Mouse (Mus musculus): Measurements from ENCODE around the gene Col15a1. TPM values are rescaled to one million over a fixed set of nuclear protein-coding genes. Genes with fewer than 3 reads are reported as not detected.
A peak's percentile ranks its signal among the peaks of the same experiment; 100 is the strongest.

Col15a1 gene
- polyA plus RNA-seq, 1 experiment from 2014 or later = 0.57 TPM

GRCm38 (mm10) chr4:47247574-47247973 is 39.6 kb downstream of the Col15a1 start:
- no peak overlapping the region for H3K4me3 ChIP-seq (ENCODE audit: low read depth, low read length)
- 49% methylated on average over 6 of the region's 6 CpGs for WGBS (ENCODE audit: insufficient replicate concordance)
- H3K36me3 ChIP-seq (ENCODE audit: control insufficient read depth, insufficient read depth) = no peaks in the 10 kb centered on the region
- no peaks in the 10 kb centered on the region for H3K9me3 ChIP-seq (replicated peaks; ENCODE audit: control insufficient read depth, low read length)
- no peak for ATAC-seq (ENCODE audit: low read depth)
- H3K27me3 ChIP-seq (ENCODE audit: control insufficient read depth, insufficient read depth, low read depth, low read length) = no peaks in the 10 kb centered on the region
- no peak overlapping the region for H3K4me2 ChIP-seq (ENCODE audit: low read depth, low read length)
- no peaks in the 10 kb centered on the region; the same call in 1 of the 2 replicates for H3K4me1 ChIP-seq (ENCODE audit: control insufficient read depth, low read depth, low read length)
- H3K27ac ChIP-seq (ENCODE audit: low read length) = no peak overlapping the region
- H3K9ac ChIP-seq (ENCODE audit: low read depth, low read length) = no peak overlapping the region

GRCm38 (mm10) chr4:47249193-47249592 is 41.2 kb downstream of the Col15a1 start:
- 75% methylated on average over 6 of the region's 6 CpGs for WGBS (ENCODE audit: insufficient replicate concordance)
- Histone ChIP-seq H3K9ac (ENCODE audit: low read depth, low read length) (no peak overlapping the region), H3K27ac (ENCODE audit: low read length) (no peak overlapping the region), H3K27me3 (ENCODE audit: control insufficient read depth, insufficient read depth, low read depth, low read length) (no peaks in the 10 kb centered on the region), H3K36me3 (ENCODE audit: control insufficient read depth, insufficient read depth) (no peaks in the 10 kb centered on the region), H3K9me3 (replicated peaks; ENCODE audit: control insufficient read depth, low read length) (no peaks in the 10 kb centered on the region), H3K4me3 (ENCODE audit: low read depth, low read length) (no peak overlapping the region), H3K4me1 (ENCODE audit: control insufficient read depth, low read depth, low read length) (no peaks in the 10 kb centered on the region; the same call in 1 of the 2 replicates), H3K4me2 (ENCODE audit: low read depth, low read length) (no peak overlapping the region)
- ATAC-seq (ENCODE audit: low read depth) = no peak

- WGBS (ENCODE audit: insufficient replicate concordance) = 7% methylated on average over 5 of the region's 5 CpGs
- H3K27ac ChIP-seq (ENCODE audit: low read length) = no peak overlapping the region
- H3K36me3 ChIP-seq (ENCODE audit: control insufficient read depth, insufficient read depth) = no peaks in the 10 kb centered on the region
These were observed 43.1 kb downstream of the Col15a1 start for GRCm38 (mm10) chr4:47251069-47251468.

GRCm38 (mm10) chr4:47251693-47252435 is 43.9 kb downstream of the Col15a1 start:
- Histone ChIP-seq H3K27me3 (ENCODE audit: control insufficient read depth, insufficient read depth, low read depth, low read length) (no peaks in the 10 kb centered on the region), H3K36me3 (ENCODE audit: control insufficient read depth, insufficient read depth) (no peaks in the 10 kb centered on the region), H3K4me3 (ENCODE audit: low read depth, low read length) (no peak overlapping the region), H3K4me2 (ENCODE audit: low read depth, low read length) (no peak overlapping the region), H3K27ac (ENCODE audit: low read length) (no peak overlapping the region), H3K9me3 (replicated peaks; ENCODE audit: control insufficient read depth, low read length) (no peaks in the 10 kb centered on the region), H3K9ac (ENCODE audit: low read depth, low read length) (no peak overlapping the region), H3K4me1 (ENCODE audit: control insufficient read depth, low read depth, low read length) (no peaks in the 10 kb centered on the region; the same call in 1 of the 2 replicates)
- ATAC-seq (ENCODE audit: low read depth) = no peak
- WGBS (ENCODE audit: insufficient replicate concordance) = 61% methylated on average over 11 of the region's 11 CpGs

More at GRCm38 (mm10) chr4:47251069-47251468, 43.1 kb downstream of the Col15a1 start:
- no peaks in the 10 kb centered on the region for H3K27me3 ChIP-seq (ENCODE audit: control insufficient read depth, insufficient read depth, low read depth, low read length)
- H3K9ac ChIP-seq (ENCODE audit: low read depth, low read length) = no peak overlapping the region
- no peak overlapping the region for H3K4me2 ChIP-seq (ENCODE audit: low read depth, low read length)
- no peak overlapping the region for H3K4me3 ChIP-seq (ENCODE audit: low read depth, low read length)
- peak; percentile 24; the same call in 1 of the 2 replicates for ATAC-seq (ENCODE audit: low read depth)
- no peaks in the 10 kb centered on the region for H3K9me3 ChIP-seq (replicated peaks; ENCODE audit: control insufficient read depth, low read length)
- no peaks in the 10 kb centered on the region; the same call in 1 of the 2 replicates for H3K4me1 ChIP-seq (ENCODE audit: control insufficient read depth, low read depth, low read length)

- H3K27ac ChIP-seq (ENCODE audit: low read length) = no peak overlapping the region
- no peak overlapping the region for H3K4me3 ChIP-seq (ENCODE audit: low read depth, low read length)
- H3K36me3 ChIP-seq (ENCODE audit: control insufficient read depth, insufficient read depth) = no peaks in the 10 kb centered on the region
- no peak overlapping the region for H3K9ac ChIP-seq (ENCODE audit: low read depth, low read length)
- H3K4me1 ChIP-seq (ENCODE audit: control insufficient read depth, low read depth, low read length) = no peaks in the 10 kb centered on the region; the same call in 1 of the 2 replicates
- H3K4me2 ChIP-seq (ENCODE audit: low read depth, low read length) = no peak overlapping the region
- H3K9me3 ChIP-seq (replicated peaks; ENCODE audit: control insufficient read depth, low read length) = no peaks in the 10 kb centered on the region
- ATAC-seq (ENCODE audit: low read depth) = no peak
- no peaks in the 10 kb centered on the region for H3K27me3 ChIP-seq (ENCODE audit: control insufficient read depth, insufficient read depth, low read depth, low read length)
- 73% methylated on average over 3 of the region's 3 CpGs for WGBS (ENCODE audit: insufficient replicate concordance)
These were observed 44.7 kb downstream of the Col15a1 start for GRCm38 (mm10) chr4:47252627-47253026.

- no peaks in the 10 kb centered on the region for H3K27me3 ChIP-seq (ENCODE audit: control insufficient read depth, insufficient read depth, low read depth, low read length)
- no peak overlapping the region for H3K27ac ChIP-seq (ENCODE audit: low read length)
- H3K4me1 ChIP-seq (ENCODE audit: control insufficient read depth, low read depth, low read length) = no peaks in the 10 kb centered on the region; the same call in none of the 2 replicates
- H3K4me3 ChIP-seq (ENCODE audit: low read depth, low read length) = no peak overlapping the region
- H3K36me3 ChIP-seq (ENCODE audit: control insufficient read depth, insufficient read depth) = no peaks in the 10 kb centered on the region
- 31% methylated on average over 4 of the region's 4 CpGs for WGBS (ENCODE audit: insufficient replicate concordance)
- no peak overlapping the region for H3K9ac ChIP-seq (ENCODE audit: low read depth, low read length)
- ATAC-seq (ENCODE audit: low read depth) = no peak
- no peaks in the 10 kb centered on the region for H3K9me3 ChIP-seq (replicated peaks; ENCODE audit: control insufficient read depth, low read length)
- H3K4me2 ChIP-seq (ENCODE audit: low read depth, low read length) = no peak overlapping the region
These were observed 47.7 kb downstream of the Col15a1 start for GRCm38 (mm10) chr4:47255641-47256040.

GRCm38 (mm10) chr4:47258201-47258600 is 50.2 kb downstream of the Col15a1 start:
- no peaks in the 10 kb centered on the region for H3K36me3 ChIP-seq (ENCODE audit: control insufficient read depth, insufficient read depth)
- H3K27me3 ChIP-seq (ENCODE audit: control insufficient read depth, insufficient read depth, low read depth, low read length) = no peaks in the 10 kb centered on the region
- H3K4me2 ChIP-seq (ENCODE audit: low read depth, low read length) = no peak overlapping the region
- WGBS (ENCODE audit: insufficient replicate concordance) = 47% methylated on average over 3 of the region's 3 CpGs
- H3K4me3 ChIP-seq (ENCODE audit: low read depth, low read length) = no peak overlapping the region
- H3K4me1 ChIP-seq (ENCODE audit: control insufficient read depth, low read depth, low read length) = no peaks in the 10 kb centered on the region; the same call in 1 of the 2 replicates
- H3K9ac ChIP-seq (ENCODE audit: low read depth, low read length) = no peak overlapping the region
- no peaks in the 10 kb centered on the region for H3K9me3 ChIP-seq (replicated peaks; ENCODE audit: control insufficient read depth, low read length)
- peak; percentile 35; the same call in 1 of the 2 replicates for ATAC-seq (ENCODE audit: low read depth)
- no peak overlapping the region for H3K27ac ChIP-seq (ENCODE audit: low read length)

GRCm38 (mm10) chr4:47261049-47261448 is 53.1 kb downstream of the Col15a1 start:
- H3K9ac ChIP-seq (ENCODE audit: low read depth, low read length) = no peak overlapping the region
- H3K27me3 ChIP-seq (ENCODE audit: control insufficient read depth, insufficient read depth, low read depth, low read length) = no peaks in the 10 kb centered on the region
- H3K36me3 ChIP-seq (ENCODE audit: control insufficient read depth, insufficient read depth) = no peaks in the 10 kb centered on the region
- ATAC-seq (ENCODE audit: low read depth) = no peak
- no peaks in the 10 kb centered on the region for H3K9me3 ChIP-seq (replicated peaks; ENCODE audit: control insufficient read depth, low read length)
- H3K4me3 ChIP-seq (ENCODE audit: low read depth, low read length) = no peak overlapping the region
- no peak overlapping the region for H3K27ac ChIP-seq (ENCODE audit: low read length)
- no peaks in the 10 kb centered on the region; the same call in 1 of the 2 replicates for H3K4me1 ChIP-seq (ENCODE audit: control insufficient read depth, low read depth, low read length)
- WGBS (ENCODE audit: insufficient replicate concordance) = 51% methylated on average over 6 of the region's 6 CpGs
- H3K4me2 ChIP-seq (ENCODE audit: low read depth, low read length) = no peak overlapping the region

GRCm38 (mm10) chr4:47261919-47262318 is 54.0 kb downstream of the Col15a1 start:
- WGBS (ENCODE audit: insufficient replicate concordance) = 15% methylated on average over 5 of the region's 5 CpGs
- no peak overlapping the region for H3K4me2 ChIP-seq (ENCODE audit: low read depth, low read length)
- H3K4me3 ChIP-seq (ENCODE audit: low read depth, low read length) = no peak overlapping the region
- no peaks in the 10 kb centered on the region for H3K27me3 ChIP-seq (ENCODE audit: control insufficient read depth, insufficient read depth, low read depth, low read length)
- no peak overlapping the region for H3K27ac ChIP-seq (ENCODE audit: low read length)
- no peaks in the 10 kb centered on the region for H3K9me3 ChIP-seq (replicated peaks; ENCODE audit: control insufficient read depth, low read length)
- no peak for ATAC-seq (ENCODE audit: low read depth)
- H3K4me1 ChIP-seq (ENCODE audit: control insufficient read depth, low read depth, low read length) = no peaks in the 10 kb centered on the region; the same call in 1 of the 2 replicates
- H3K36me3 ChIP-seq (ENCODE audit: control insufficient read depth, insufficient read depth) = no peaks in the 10 kb centered on the region
- H3K9ac ChIP-seq (ENCODE audit: low read depth, low read length) = no peak overlapping the region
